Mouse (Mus musculus) hindbrain, embryonic 14.5 days (tissue): ENCODE measurements around the gene Snx18. TPM values are rescaled to one million over a fixed set of nuclear protein-coding genes. Genes with fewer than 3 reads are reported as not detected.

Experiments
- ATAC-seq: fragments of 200-750 bp; cut with Nextera tagmentation; 2 replicates; pipeline ENCODE4 v1.8.0; 2017; ENCODE audit warnings: moderate number of reproducible peaks, mild to moderate bottlenecking, moderate TSS enrichment, moderate library complexity; ENCODE audit not compliant: low FRiP score
- DNase-seq: peaks from one replicate; pipeline ENCODE4 v3.0.0-alpha.2; 2015; ENCODE audit warnings: low spot score
- H3K27ac ChIP-seq: fragments of 300-500 bp; sonication (generic); 2 replicates; pipeline ENCODE4 v1.5.1; 2014; ENCODE audit warnings: mild to moderate bottlenecking, moderate library complexity
- H3K27me3 ChIP-seq: fragments of 300-500 bp; sonication (generic); 2 replicates; pipeline ENCODE4 v1.6.1; 2014; ENCODE audit warnings: mild to moderate bottlenecking, low read length, mixed read lengths; ENCODE audit not compliant: control insufficient read depth, insufficient read depth
- H3K36me3 ChIP-seq: fragments of 300-500 bp; sonication (generic); replicated peaks from 2 replicates; pipeline ENCODE4 v1.6.1; 2014; ENCODE audit not compliant: control insufficient read depth, insufficient read depth
- H3K4me1 ChIP-seq: fragments of 300-500 bp; sonication (generic); replicated peaks from 2 replicates; pipeline ENCODE4 v1.6.1; 2014; ENCODE audit warnings: antibody characterized with exemption, low read length, mixed read lengths; ENCODE audit not compliant: control insufficient read depth, insufficient read depth
- H3K4me2 ChIP-seq: fragments of 300-500 bp; sonication (generic); replicated peaks from 2 replicates; pipeline ENCODE4 v1.6.1; 2014; ENCODE audit warnings: mild to moderate bottlenecking, moderate library complexity
- H3K4me3 ChIP-seq: fragments of 300-500 bp; sonication (generic); replicated peaks from 2 replicates; pipeline ENCODE4 v1.5.1; 2014; ENCODE audit warnings: mild to moderate bottlenecking, low read length
- H3K9ac ChIP-seq: fragments of 300-500 bp; sonication (generic); 2 replicates; pipeline ENCODE4 v1.6.1; 2014
- H3K9me3 ChIP-seq: fragments of 300-500 bp; sonication (generic); 2 replicates; pipeline ENCODE4 v1.6.1; 2016; ENCODE audit warnings: low read length; ENCODE audit not compliant: control insufficient read depth
- WGBS: fragments of 180-500 bp; shearing (Covaris S2); extraction: QIAGEN DNeasy Blood & Tissue Kit; methylation state at CpG from one replicate; pipeline ENCODE4 v1.1.7; 2014; 5-methylcytosine and 5-hydroxymethylcytosine counted together
- polyA plus RNA-seq: library from polyadenylated mRNA; unstranded; fragments of >200 nt; fragmentation: Nextera tagmentation; extraction: Ambion mirVana; gene quantifications from 2 replicates; pipeline ENCODE4 v1.2.1, GENCODE M21; 2014

The Snx18 gene
- polyA plus RNA-seq, 1 experiment from 2014 or later: 16.2 TPM

- no peak for DNase-seq
- Histone ChIP-seq H3K4me2 (no peak overlapping the region), H3K9me3 (no peaks in the 10 kb centered on the region), H3K36me3 (no peaks in the 10 kb centered on the region), H3K4me3 (no peak overlapping the region), H3K4me1 (peaks cover 11% of the 10 kb centered on the region; the same call in 1 of the 2 replicates), H3K27ac (no peak overlapping the region), H3K9ac (no peak overlapping the region), H3K27me3 (no peaks in the 10 kb centered on the region)
- no peak for ATAC-seq
- 94% methylated on average over 12 of the region's 12 CpGs for WGBS
These were observed 16.3 kb downstream of the Snx18 start for GRCm38 (mm10) chr13:113601831-113602604.

DNA sequence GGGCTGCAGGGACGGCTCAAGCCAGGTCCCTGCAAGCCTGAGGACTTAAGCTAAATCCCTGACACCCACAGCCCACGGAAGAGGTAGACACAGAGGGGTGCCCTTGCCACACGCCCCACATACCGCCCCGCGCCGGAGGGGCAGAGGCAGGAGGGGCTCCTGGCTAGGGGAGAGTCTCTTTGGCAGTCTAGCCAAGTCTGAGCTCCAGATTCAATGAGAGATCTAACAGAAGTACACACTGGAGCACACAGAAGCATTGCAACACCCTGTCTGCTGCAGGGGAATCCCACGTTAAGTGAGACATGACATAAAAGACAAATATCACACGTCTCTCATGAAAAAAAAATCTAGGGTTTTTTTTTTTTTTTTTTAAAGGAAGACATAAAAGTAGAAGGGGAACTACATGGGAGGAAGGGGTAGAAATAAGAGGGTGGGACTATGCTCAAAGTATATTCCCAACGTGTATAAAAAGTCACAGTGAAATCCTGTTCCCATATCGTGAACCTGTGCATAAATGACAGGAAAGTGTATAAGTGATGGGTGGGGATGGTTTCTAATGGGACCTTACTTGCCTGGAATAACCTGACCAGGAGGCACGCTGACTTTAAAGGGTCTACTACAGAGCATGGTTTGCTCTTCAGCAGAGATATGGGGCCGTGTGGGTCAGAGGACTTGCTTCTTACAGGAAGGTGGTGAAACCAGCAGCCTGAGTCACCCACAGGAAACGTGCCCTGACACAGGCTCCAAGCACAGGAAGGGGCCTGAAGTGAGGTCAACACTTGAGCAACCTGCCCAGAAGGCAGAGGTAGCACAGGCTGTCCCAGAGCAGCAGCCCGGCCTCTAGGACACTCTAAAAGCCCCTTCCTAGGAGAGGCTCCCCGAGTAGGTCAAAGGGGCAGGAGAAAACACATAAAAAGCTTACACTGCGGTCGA, 17.6 kb downstream of the Snx18 start:
- Histone ChIP-seq H3K27ac (no peak overlapping the region), H3K4me3 (no peak overlapping the region), H3K9me3 (no peaks in the 10 kb centered on the region), H3K36me3 (no peaks in the 10 kb centered on the region), H3K4me1 (peaks cover 23% of the 10 kb centered on the region), H3K9ac (no peak overlapping the region), H3K27me3 (no peaks in the 10 kb centered on the region), H3K4me2 (no peak overlapping the region)
- WGBS: 92% methylated on average over 18 of the region's 18 CpGs
- ATAC-seq (no peak), DNase-seq (no peak)

- no peak overlapping the region for H3K4me3 ChIP-seq
- no peaks in the 10 kb centered on the region for H3K9me3 ChIP-seq
- H3K4me1 ChIP-seq: peaks cover 31% of the 10 kb centered on the region
- H3K27me3 ChIP-seq: no peaks in the 10 kb centered on the region
- H3K36me3 ChIP-seq: no peaks in the 10 kb centered on the region
- H3K4me2 ChIP-seq: no peak overlapping the region
- ATAC-seq (no peak), DNase-seq (no peak)
- no peak overlapping the region for H3K9ac ChIP-seq
- 90% methylated on average over 22 of the region's 22 CpGs for WGBS
- H3K27ac ChIP-seq: no peak overlapping the region
These were observed 18.4 kb downstream of the Snx18 start for GRCm38 (mm10) chr13:113599701-113600530.

- DNase-seq: no peak
- 0 out of 2 replicates have a peak, but pooled peaks have one; percentile 8 for ATAC-seq
- H3K27ac ChIP-seq: no peak overlapping the region
- H3K4me3 ChIP-seq: no peak overlapping the region
- no peaks in the 10 kb centered on the region for H3K9me3 ChIP-seq
- H3K4me2 ChIP-seq: no peak overlapping the region
- H3K27me3 ChIP-seq: no peaks in the 10 kb centered on the region
- WGBS: 94% methylated on average over 10 of the region's 10 CpGs
- H3K9ac ChIP-seq: no peak overlapping the region
- peaks cover 32% of the 10 kb centered on the region for H3K4me1 ChIP-seq
- peaks cover 11% of the 10 kb centered on the region for H3K36me3 ChIP-seq
These were observed 20.7 kb downstream of the Snx18 start for GRCm38 (mm10) chr13:113597616-113598015.

DNA sequence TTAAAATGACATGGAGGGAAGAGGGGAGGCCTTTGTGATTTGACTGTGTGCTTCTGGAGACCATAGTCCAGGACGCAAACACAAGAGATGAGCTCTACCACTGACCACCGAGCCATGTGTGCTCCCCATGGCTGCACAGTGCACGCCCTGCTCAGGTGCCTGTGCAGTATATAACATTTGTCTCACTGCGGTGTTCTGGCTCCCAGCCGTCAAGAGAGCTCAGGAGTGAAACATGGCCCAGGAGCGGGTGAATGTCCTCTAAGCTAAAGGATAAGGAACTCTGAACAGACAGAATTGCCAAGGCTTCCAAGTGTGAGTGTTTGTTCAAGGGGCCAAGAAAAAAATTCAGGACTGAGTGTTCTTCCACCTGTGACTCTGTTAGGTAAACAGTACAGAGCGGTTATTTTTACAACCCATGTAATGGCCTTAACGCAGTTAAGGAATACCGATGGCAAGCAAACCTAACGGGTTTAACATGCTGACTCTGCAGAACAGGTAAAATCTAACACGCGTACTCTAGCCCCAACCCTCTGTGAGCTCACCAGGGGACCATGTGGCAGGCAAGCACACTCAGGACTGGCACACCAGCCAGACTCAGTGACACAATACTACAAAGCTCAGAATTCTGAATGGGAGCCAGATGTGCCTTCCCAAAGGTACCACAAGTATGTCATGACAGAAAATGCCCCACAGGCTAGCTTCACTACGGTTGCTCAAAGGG, 21.4 kb downstream of the Snx18 start:
- Histone ChIP-seq H3K4me3 (no peak overlapping the region), H3K9me3 (no peaks in the 10 kb centered on the region), H3K4me2 (no peak overlapping the region), H3K9ac (no peak overlapping the region), H3K27me3 (no peaks in the 10 kb centered on the region), H3K4me1 (peaks cover 32% of the 10 kb centered on the region), H3K27ac (no peak overlapping the region), H3K36me3 (peaks cover 11% of the 10 kb centered on the region)
- 0 out of 2 replicates have a peak, but pooled peaks have one; percentile 9 for ATAC-seq
- WGBS: 73% methylated on average over 13 of the region's 13 CpGs
- DNase-seq: no peak

DNA sequence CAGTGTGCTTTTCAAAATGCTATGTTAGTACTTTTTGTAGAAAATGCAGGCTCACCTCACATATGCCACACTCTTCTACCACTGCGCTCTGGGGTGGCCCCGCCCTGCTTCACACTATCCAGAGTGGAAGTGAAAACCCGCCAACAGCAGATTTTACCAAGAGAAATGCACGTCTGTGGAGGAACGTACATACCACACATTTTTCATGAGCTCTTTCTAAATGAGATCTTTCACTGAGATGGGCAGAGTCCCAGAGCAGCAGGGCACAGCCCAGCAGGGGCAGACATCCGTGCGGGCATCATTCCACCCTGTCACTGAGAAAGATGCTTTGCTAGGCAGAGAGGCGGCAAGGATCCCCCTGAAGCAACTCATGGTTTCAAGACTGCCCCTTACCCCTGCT, 22.4 kb downstream of the Snx18 start:
- no peak for DNase-seq
- no peaks in the 10 kb centered on the region for H3K9me3 ChIP-seq
- no peak overlapping the region for H3K27ac ChIP-seq
- ATAC-seq: no peak
- no peak overlapping the region for H3K4me3 ChIP-seq
- 51% methylated on average over 8 of the region's 8 CpGs for WGBS
- H3K9ac ChIP-seq: no peak overlapping the region; the same call in 1 of the 2 replicates
- H3K27me3 ChIP-seq: no peaks in the 10 kb centered on the region
- peaks cover 32% of the 10 kb centered on the region for H3K4me1 ChIP-seq
- peaks cover 17% of the 10 kb centered on the region for H3K36me3 ChIP-seq
- no peak overlapping the region for H3K4me2 ChIP-seq

GRCm38 (mm10) chr13:113595219-113595618, 23.1 kb downstream of the Snx18 start:
- ATAC-seq: peak; percentile 15; the same call in 1 of the 2 replicates

GRCm38 (mm10) chr13:113594361-113594760, 24.0 kb downstream of the Snx18 start:
- no peaks in the 10 kb centered on the region for H3K9me3 ChIP-seq
- DNase-seq (no peak), ATAC-seq (no peak)
- H3K4me3 ChIP-seq: no peak overlapping the region
- 77% methylated on average over 12 of the region's 12 CpGs for WGBS
- H3K9ac ChIP-seq: no peak overlapping the region
- peaks cover 32% of the 10 kb centered on the region for H3K4me1 ChIP-seq
- no peak overlapping the region for H3K27ac ChIP-seq
- no peaks in the 10 kb centered on the region for H3K27me3 ChIP-seq
- peaks cover 22% of the 10 kb centered on the region for H3K36me3 ChIP-seq
- H3K4me2 ChIP-seq: no peak overlapping the region

More at GRCm38 (mm10) chr13:113595219-113595618, 23.1 kb downstream of the Snx18 start:
- DNase-seq: no peak
- Histone ChIP-seq H3K9me3 (no peaks in the 10 kb centered on the region), H3K27ac (no peak overlapping the region), H3K4me3 (no peak overlapping the region), H3K4me2 (no peak overlapping the region), H3K27me3 (no peaks in the 10 kb centered on the region), H3K4me1 (peaks cover 32% of the 10 kb centered on the region), H3K36me3 (peaks cover 22% of the 10 kb centered on the region), H3K9ac (no peak overlapping the region)
- WGBS: 46% methylated on average over 8 of the region's 8 CpGs
